Mouse (Mus musculus) limb, embryonic 10.5 days (tissue): ENCODE data around the gene Hdac11. TPM values are rescaled to one million over a fixed set of nuclear protein-coding genes. Genes with fewer than 3 reads are reported as not detected.
A peak's percentile ranks its signal among the peaks of the same experiment; 100 is the strongest.

Experiments
- DNase-seq: peaks from one replicate; pipeline ENCODE4 v3.0.0-alpha.2; 2017; ENCODE audit warnings: low spot score
- H3K27ac ChIP-seq: fragments of 300-500 bp; sonication (generic); 2 replicates; pipeline ENCODE4 v1.5.1; 2016; ENCODE audit warnings: mild to moderate bottlenecking
- H3K27me3 ChIP-seq: fragments of 300-500 bp; sonication (generic); 2 replicates; pipeline ENCODE4 v1.6.1; 2016; ENCODE audit warnings: low read depth, mild to moderate bottlenecking; ENCODE audit not compliant: poor library complexity, severe bottlenecking
- H3K36me3 ChIP-seq: fragments of 300-500 bp; sonication (generic); 2 replicates; pipeline ENCODE4 v1.6.1; 2016; ENCODE audit warnings: mild to moderate bottlenecking, moderate library complexity
- H3K4me1 ChIP-seq: fragments of 300-500 bp; sonication (generic); 2 replicates; pipeline ENCODE4 v1.6.1; 2016
- H3K4me3 ChIP-seq: fragments of 300-500 bp; sonication (generic); 2 replicates; pipeline ENCODE4 v1.5.1; 2016; ENCODE audit warnings: mild to moderate bottlenecking, moderate library complexity
- H3K9me3 ChIP-seq: fragments of 300-500 bp; sonication (generic); replicated peaks from 2 replicates; pipeline ENCODE4 v1.6.1; 2016; ENCODE audit warnings: mild to moderate bottlenecking
- WGBS: fragments of 180-500 bp; shearing (Covaris S2); methylation state at CpG from one replicate; pipeline ENCODE4 v1.1.7; 2016; 5-methylcytosine and 5-hydroxymethylcytosine counted together
- polyA plus RNA-seq: library from polyadenylated mRNA; unstranded; fragments of >200 nt; fragmentation: Nextera tagmentation; extraction: Ambion mirVana; gene quantifications from 2 replicates; pipeline ENCODE4 v1.2.1, GENCODE M21; 2016

The Hdac11 gene
- polyA plus RNA-seq, 1 experiment from 2014 or later = 12.8 TPM

GRCm38 (mm10) chr6:91163195-91163911 lies 6.9 kb downstream of the Hdac11 start:
- H3K27ac ChIP-seq = 0 out of 2 replicates have a peak overlapping the region, but pooled peaks have one; percentile 16
- H3K9me3 ChIP-seq = no peaks in the 10 kb centered on the region
- no peaks in the 10 kb centered on the region for H3K27me3 ChIP-seq
- peaks cover 21% of the 10 kb centered on the region for H3K36me3 ChIP-seq
- 77% methylated on average over 5 of the region's 5 CpGs for WGBS
- H3K4me1 ChIP-seq = peaks cover 33% of the 10 kb centered on the region
- no peak for DNase-seq
- H3K4me3 ChIP-seq = no peak overlapping the region

DNA sequence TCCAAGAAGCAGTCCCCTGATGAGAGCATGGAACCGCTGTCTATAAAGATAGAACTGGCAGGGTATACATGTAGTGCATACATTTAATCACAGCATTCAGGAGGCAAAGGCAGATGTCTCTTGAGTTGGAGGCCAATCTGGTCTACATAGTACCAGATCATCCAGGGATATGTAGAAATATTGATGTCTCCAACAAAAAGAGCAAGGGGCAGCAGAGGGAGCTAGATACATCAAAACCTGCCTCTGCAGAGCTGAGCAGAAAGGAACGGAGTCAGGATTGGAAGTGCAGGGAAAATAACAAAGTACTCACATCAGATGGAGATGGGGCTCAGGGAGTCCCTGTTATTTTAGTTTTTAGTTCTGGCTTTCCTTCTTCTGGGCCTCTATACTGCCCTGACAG lies 8.1 kb downstream of the Hdac11 start:
- Histone ChIP-seq H3K36me3 (peaks cover 25% of the 10 kb centered on the region), H3K4me1 (peaks cover 21% of the 10 kb centered on the region), H3K27ac (no peak overlapping the region), H3K4me3 (no peak overlapping the region), H3K9me3 (no peaks in the 10 kb centered on the region), H3K27me3 (no peaks in the 10 kb centered on the region)
- 86% methylated on average over 2 of the region's 2 CpGs for WGBS
- DNase-seq = no peak

GRCm38 (mm10) chr6:91165210-91165609 lies 8.7 kb downstream of the Hdac11 start:
- Histone ChIP-seq H3K27me3 (no peaks in the 10 kb centered on the region), H3K4me3 (no peak overlapping the region), H3K27ac (no peak overlapping the region), H3K36me3 (peaks cover 25% of the 10 kb centered on the region), H3K9me3 (no peaks in the 10 kb centered on the region), H3K4me1 (peaks cover 17% of the 10 kb centered on the region)
- WGBS = 38% methylated on average over 3 of the region's 3 CpGs
- DNase-seq = peak; percentile 81

DNA sequence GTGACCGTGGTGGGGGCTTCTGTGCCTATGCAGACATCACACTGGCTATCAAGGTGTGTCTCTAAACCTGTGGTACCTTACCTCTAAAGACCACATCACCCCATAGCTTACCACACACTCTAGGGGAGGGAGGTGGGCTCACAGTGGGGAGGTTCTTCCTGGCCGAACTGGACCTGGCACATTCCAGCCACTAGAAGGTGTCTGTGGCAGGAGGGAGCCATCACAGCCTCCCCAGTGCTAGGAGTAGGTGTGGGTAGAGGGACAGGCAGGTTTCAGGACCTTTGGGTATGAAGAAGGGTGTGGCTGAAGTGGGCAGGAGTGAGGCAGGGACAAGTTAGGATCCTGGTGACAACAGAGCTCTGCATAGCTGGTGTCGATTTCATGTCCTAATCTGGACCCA lies 11.4 kb downstream of the Hdac11 start:
- Histone ChIP-seq H3K4me1 (no peaks in the 10 kb centered on the region), H3K36me3 (peaks cover 37% of the 10 kb centered on the region), H3K4me3 (no peak overlapping the region), H3K27ac (0 out of 2 replicates have a peak overlapping the region, but pooled peaks have one; percentile 10), H3K27me3 (no peaks in the 10 kb centered on the region), H3K9me3 (no peaks in the 10 kb centered on the region)
- 63% methylated on average over 3 of the region's 3 CpGs for WGBS
- no peak for DNase-seq

DNA sequence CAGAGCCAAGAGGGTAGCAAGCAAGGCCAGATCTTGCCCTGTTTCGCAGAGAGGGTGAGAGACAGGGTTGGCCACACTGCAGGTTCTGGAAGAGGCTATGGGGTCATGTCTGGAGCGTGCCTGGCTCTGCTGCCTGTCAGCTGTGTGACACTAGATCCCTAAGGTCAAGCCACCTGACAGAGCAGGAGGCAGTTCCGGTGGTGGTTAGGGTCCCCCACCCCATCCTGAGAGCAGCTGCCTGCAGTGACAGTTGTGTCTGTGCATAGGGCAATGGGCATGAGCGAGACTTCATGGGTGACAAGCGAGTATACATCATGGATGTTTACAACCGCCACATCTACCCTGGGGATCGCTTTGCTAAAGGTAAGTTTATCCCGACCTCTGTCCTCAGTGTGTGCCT lies 12.7 kb downstream of the Hdac11 start:
- 89% methylated on average over 8 of the region's 8 CpGs for WGBS
- Histone ChIP-seq H3K9me3 (no peaks in the 10 kb centered on the region), H3K4me1 (peaks cover 5% of the 10 kb centered on the region; the same call in 1 of the 2 replicates), H3K36me3 (peaks cover 47% of the 10 kb centered on the region), H3K4me3 (no peak overlapping the region), H3K27ac (no peak overlapping the region), H3K27me3 (no peaks in the 10 kb centered on the region)
- no peak for DNase-seq

DNA sequence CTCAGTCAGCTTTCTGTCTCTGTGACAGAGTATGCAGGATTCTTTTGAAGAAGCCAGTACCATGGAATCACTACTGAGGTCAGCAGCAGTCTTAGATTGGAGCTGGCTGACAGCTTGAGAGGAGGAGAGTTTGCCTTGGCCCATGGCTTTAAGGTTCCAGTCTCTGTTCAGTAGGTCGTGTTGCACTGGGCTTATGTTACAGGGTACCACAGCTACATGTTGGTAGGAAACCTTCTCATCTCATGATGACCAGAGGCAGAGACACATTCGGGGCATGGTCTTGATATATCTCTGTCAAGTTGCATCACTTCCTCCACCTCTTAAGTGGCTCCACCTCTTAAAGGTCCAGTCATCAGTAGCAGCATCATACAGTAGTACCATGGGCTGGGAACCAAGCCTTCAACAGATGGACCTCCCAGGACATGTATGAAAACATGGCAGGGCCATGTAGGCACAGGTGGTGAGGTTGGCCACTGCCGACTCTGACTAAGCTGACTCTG lies 15.0 kb downstream of the Hdac11 start:
- 80% methylated on average over 3 of the region's 3 CpGs for WGBS

GRCm38 (mm10) chr6:91172381-91172780 lies 15.9 kb downstream of the Hdac11 start:
- DNase-seq = no peak
- no peaks in the 10 kb centered on the region for H3K9me3 ChIP-seq
- no peaks in the 10 kb centered on the region for H3K27me3 ChIP-seq
- H3K4me1 ChIP-seq = peaks cover 5% of the 10 kb centered on the region; the same call in 1 of the 2 replicates
- no peak overlapping the region for H3K4me3 ChIP-seq
- peaks cover 40% of the 10 kb centered on the region for H3K36me3 ChIP-seq
- no peak overlapping the region for H3K27ac ChIP-seq
- 84% methylated on average over 2 of the region's 2 CpGs for WGBS

More for the DNA sequence above, 15.0 kb downstream of the Hdac11 start:
- no peak overlapping the region for H3K27ac ChIP-seq
- H3K36me3 ChIP-seq = peaks cover 42% of the 10 kb centered on the region
- H3K9me3 ChIP-seq = no peaks in the 10 kb centered on the region
- H3K4me3 ChIP-seq = no peak overlapping the region
- H3K27me3 ChIP-seq = no peaks in the 10 kb centered on the region
- H3K4me1 ChIP-seq = peaks cover 5% of the 10 kb centered on the region; the same call in 1 of the 2 replicates
- no peak for DNase-seq

DNA sequence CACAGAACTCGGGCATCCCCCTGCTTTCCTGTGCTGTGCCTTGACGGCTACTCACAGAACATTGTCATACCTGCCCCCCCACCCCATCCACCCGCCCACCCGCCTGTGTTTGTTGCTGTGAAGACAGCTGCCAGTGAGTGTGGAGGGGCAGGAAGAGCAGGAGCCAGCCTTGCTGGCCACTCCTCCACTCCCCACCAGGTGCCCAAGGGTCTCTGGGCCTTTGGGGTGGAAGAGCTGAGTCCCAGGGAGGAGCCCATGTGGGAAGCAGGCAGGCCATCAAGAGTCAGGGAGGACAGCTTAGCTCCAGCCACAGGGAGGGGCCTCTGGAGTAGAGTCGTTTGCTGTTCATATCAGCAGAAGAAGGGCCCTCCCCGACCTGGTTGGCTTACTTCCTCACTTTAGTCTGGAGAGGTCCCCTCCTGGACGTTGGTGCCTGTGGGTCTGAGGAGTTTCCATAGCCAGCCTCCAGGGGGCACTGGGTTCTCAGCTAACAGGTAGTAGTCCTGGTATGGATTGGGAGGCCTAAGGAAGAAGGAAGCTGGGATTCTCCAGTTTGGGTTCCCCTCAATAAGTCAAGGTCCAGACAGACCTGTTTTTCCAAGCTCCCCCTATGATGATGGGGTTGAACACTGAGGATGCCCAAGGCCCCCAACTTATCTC lies 16.9 kb downstream of the Hdac11 start:
- Histone ChIP-seq H3K4me3 (no peak overlapping the region), H3K36me3 (peaks cover 36% of the 10 kb centered on the region), H3K9me3 (no peaks in the 10 kb centered on the region), H3K27me3 (no peaks in the 10 kb centered on the region), H3K4me1 (peaks cover 5% of the 10 kb centered on the region; the same call in 1 of the 2 replicates), H3K27ac (peak overlapping the region; percentile 27; the same call in 1 of the 2 replicates)
- 41% methylated on average over 7 of the region's 7 CpGs for WGBS
- peak; percentile 77 for DNase-seq

GRCm38 (mm10) chr6:91174211-91174610 lies 17.7 kb downstream of the Hdac11 start:
- Histone ChIP-seq H3K27ac (no peak overlapping the region), H3K9me3 (no peaks in the 10 kb centered on the region), H3K4me3 (no peak overlapping the region), H3K4me1 (peaks cover 5% of the 10 kb centered on the region; the same call in 1 of the 2 replicates), H3K27me3 (no peaks in the 10 kb centered on the region), H3K36me3 (peaks cover 29% of the 10 kb centered on the region)
- DNase-seq = no peak
- WGBS = 89% methylated on average over 3 of the region's 3 CpGs

- H3K27me3 ChIP-seq = no peaks in the 10 kb centered on the region
- H3K4me1 ChIP-seq = peaks cover 34% of the 10 kb centered on the region
- H3K9me3 ChIP-seq = no peaks in the 10 kb centered on the region
- no peaks in the 10 kb centered on the region for H3K36me3 ChIP-seq
- DNase-seq = peak; percentile 50
- no peak overlapping the region for H3K4me3 ChIP-seq
- WGBS = 49% methylated on average over 9 of the region's 9 CpGs
- peak overlapping the region; percentile 79 for H3K27ac ChIP-seq
Observed at GRCm38 (mm10) chr6:91180767-91181171, 24.3 kb downstream of the Hdac11 start.

- peaks cover 36% of the 10 kb centered on the region for H3K4me1 ChIP-seq
- no peaks in the 10 kb centered on the region for H3K36me3 ChIP-seq
- no peak overlapping the region for H3K4me3 ChIP-seq
- peak overlapping the region; percentile 79 for H3K27ac ChIP-seq
- no peaks in the 10 kb centered on the region for H3K27me3 ChIP-seq
- 80% methylated on average over 2 of the region's 2 CpGs for WGBS
- H3K9me3 ChIP-seq = no peaks in the 10 kb centered on the region
- no peak for DNase-seq
Observed at GRCm38 (mm10) chr6:91181320-91181719, 24.9 kb downstream of the Hdac11 start.

- Histone ChIP-seq H3K4me3 (no peak overlapping the region), H3K27ac (peak overlapping the region; percentile 31; the same call in 1 of the 2 replicates), H3K27me3 (no peaks in the 10 kb centered on the region), H3K9me3 (no peaks in the 10 kb centered on the region), H3K36me3 (no peaks in the 10 kb centered on the region), H3K4me1 (peaks cover 37% of the 10 kb centered on the region)
- no peak for DNase-seq
- WGBS = 74% methylated on average over 4 of the region's 4 CpGs
Observed at GRCm38 (mm10) chr6:91182075-91182490, 25.6 kb downstream of the Hdac11 start.

DNA sequence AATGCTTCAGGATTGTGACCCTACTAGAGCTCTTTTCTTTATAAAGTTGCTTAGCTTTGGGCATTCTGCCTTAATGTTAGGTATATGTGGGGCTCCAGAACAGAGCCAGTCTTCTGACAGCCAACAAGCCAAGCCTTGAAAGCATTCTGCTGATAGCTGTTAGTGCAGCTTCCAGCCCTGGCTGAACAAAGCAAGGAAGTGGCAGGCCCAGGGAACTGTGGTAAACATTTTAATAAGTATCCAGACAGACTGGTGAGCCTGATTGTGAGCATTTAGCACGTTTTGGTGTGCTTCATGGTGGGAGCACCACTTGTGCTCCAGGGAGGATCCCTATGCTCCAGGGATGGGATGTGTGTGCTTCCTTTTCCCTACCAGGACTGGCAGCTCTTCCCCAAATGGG lies 26.6 kb downstream of the Hdac11 start:
- WGBS = 53% methylated on average over 1 of the region's 1 CpGs
- H3K36me3 ChIP-seq = no peaks in the 10 kb centered on the region
- H3K27ac ChIP-seq = no peak overlapping the region
- peaks cover 37% of the 10 kb centered on the region for H3K4me1 ChIP-seq
- H3K4me3 ChIP-seq = no peak overlapping the region
- DNase-seq = no peak
- 0 out of 2 replicates have a peak, but pooled peaks cover 5% of the 10 kb centered on the region for H3K27me3 ChIP-seq
- H3K9me3 ChIP-seq = no peaks in the 10 kb centered on the region
